Mouse (Mus musculus) neural tube, embryonic 13.5 days (tissue): ENCODE data around the gene Olfr175-ps1. TPM values are rescaled to one million over a fixed set of nuclear protein-coding genes. Genes with fewer than 3 reads are reported as not detected.

Experiments used
- ATAC-seq: fragments of 200-750 bp; cut with Nextera tagmentation; 2 replicates; pipeline ENCODE4 v1.8.0; 2017; ENCODE audit warnings: low read depth, mild to moderate bottlenecking, moderate TSS enrichment, moderate library complexity
- H3K27ac ChIP-seq: fragments of 300-500 bp; sonication (generic); replicated peaks from 2 replicates; pipeline ENCODE4 v1.5.1; 2015; ENCODE audit warnings: moderate library complexity, mild to moderate bottlenecking, inconsistent platforms
- H3K27me3 ChIP-seq: fragments of 300-500 bp; sonication (generic); 2 replicates; pipeline ENCODE4 v1.6.1; 2015; ENCODE audit warnings: mild to moderate bottlenecking, inconsistent platforms
- H3K36me3 ChIP-seq: fragments of 300-500 bp; sonication (generic); 2 replicates; pipeline ENCODE4 v1.6.1; 2015; ENCODE audit warnings: mild to moderate bottlenecking, inconsistent platforms
- H3K4me1 ChIP-seq: fragments of 300-500 bp; sonication (generic); replicated peaks from 2 replicates; pipeline ENCODE4 v1.6.1; 2015; ENCODE audit warnings: inconsistent platforms
- H3K4me2 ChIP-seq: fragments of 300-500 bp; sonication (generic); 2 replicates; pipeline ENCODE4 v1.6.1; 2015; ENCODE audit warnings: inconsistent platforms, mild to moderate bottlenecking, moderate library complexity
- H3K4me3 ChIP-seq: fragments of 300-500 bp; sonication (generic); 2 replicates; pipeline ENCODE4 v1.5.1; 2015; ENCODE audit warnings: mild to moderate bottlenecking, inconsistent platforms
- H3K9ac ChIP-seq: fragments of 300-500 bp; sonication (generic); 2 replicates; pipeline ENCODE4 v1.6.1; 2015; ENCODE audit warnings: moderate library complexity, mild to moderate bottlenecking, inconsistent platforms
- H3K9me3 ChIP-seq: fragments of 300-500 bp; sonication (generic); 2 replicates; pipeline ENCODE4 v1.6.1; 2016; ENCODE audit warnings: inconsistent platforms
- WGBS: fragments of 180-500 bp; shearing (Covaris S2); methylation state at CpG from one replicate; pipeline ENCODE4 v1.1.7; 2015; 5-methylcytosine and 5-hydroxymethylcytosine counted together
- polyA plus RNA-seq: library from polyadenylated mRNA; unstranded; fragments of >200 nt; fragmentation: Nextera tagmentation; extraction: Ambion mirVana; gene quantifications from 2 replicates; pipeline ENCODE4 v1.2.1, GENCODE M21; 2015

Olfr175-ps1 gene
- not detected in 2 replicates for polyA plus RNA-seq

- no peak within 1 kb of the TSS for H3K27ac ChIP-seq
- H3K4me3 ChIP-seq, result no peak within 1 kb of the TSS
- H3K27me3 ChIP-seq, result no peaks in the 10 kb centered on the region
- H3K9me3 ChIP-seq, result no peaks in the 10 kb centered on the region
- H3K36me3 ChIP-seq, result no peaks in the 10 kb centered on the region
- no peak within 1 kb of the TSS for H3K4me2 ChIP-seq
- no peak within 1 kb of the TSS for H3K9ac ChIP-seq
- H3K4me1 ChIP-seq, result no peaks in the 10 kb centered on the region
- WGBS, result 88% methylated on average over 1 of the region's 1 CpGs
- no peak for ATAC-seq
These were observed at the start of gene Olfr175-ps1 for GRCm38 (mm10) chr16:58826732-58827319. Gene Olfr175-ps1, minus strand, starts transcription at chr16:58826782.

- Histone ChIP-seq H3K27me3 (no peaks in the 10 kb centered on the region), H3K27ac (no peak within 1 kb of the TSS), H3K9me3 (no peaks in the 10 kb centered on the region), H3K4me2 (no peak within 1 kb of the TSS), H3K9ac (no peak within 1 kb of the TSS), H3K4me1 (no peaks in the 10 kb centered on the region), H3K36me3 (no peaks in the 10 kb centered on the region), H3K4me3 (no peak within 1 kb of the TSS)
- 61% methylated on average over 1 of the region's 1 CpGs for WGBS
- ATAC-seq, result no peak
These were observed 48.1 kb upstream of the Olfr175-ps1 start, which contains the start of gene Olfr177 for GRCm38 (mm10) chr16:58874668-58875067. Gene Olfr177, minus strand, starts transcription at chr16:58874768.

GRCm38 (mm10) chr16:58861479-58861878 is 34.9 kb upstream of the Olfr175-ps1 start:
- H3K27ac ChIP-seq, result no peak overlapping the region
- no peaks in the 10 kb centered on the region for H3K4me1 ChIP-seq
- no peak overlapping the region for H3K4me2 ChIP-seq
- no peaks in the 10 kb centered on the region for H3K27me3 ChIP-seq
- H3K9me3 ChIP-seq, result no peaks in the 10 kb centered on the region
- no peak overlapping the region for H3K9ac ChIP-seq
- no peak overlapping the region for H3K4me3 ChIP-seq
- ATAC-seq, result no peak
- WGBS, result 84% methylated on average over 1 of the region's 1 CpGs
- H3K36me3 ChIP-seq, result no peaks in the 10 kb centered on the region

GRCm38 (mm10) chr16:58860032-58860737 is 33.6 kb upstream of the Olfr175-ps1 start:
- H3K4me2 ChIP-seq, result no peak overlapping the region
- 90% methylated on average over 2 of the region's 2 CpGs for WGBS
- H3K27me3 ChIP-seq, result no peaks in the 10 kb centered on the region
- H3K9ac ChIP-seq, result no peak overlapping the region
- H3K4me1 ChIP-seq, result no peaks in the 10 kb centered on the region
- no peak overlapping the region for H3K4me3 ChIP-seq
- H3K27ac ChIP-seq, result no peak overlapping the region
- H3K9me3 ChIP-seq, result no peaks in the 10 kb centered on the region
- no peak for ATAC-seq
- H3K36me3 ChIP-seq, result no peaks in the 10 kb centered on the region

GRCm38 (mm10) chr16:58800168-58800567 is 26.4 kb downstream of the Olfr175-ps1 start, which contains the start of gene Olfr173:
Gene Olfr173, minus strand, starts transcription at chr16:58800268.
- 76% methylated on average over 2 of the region's 2 CpGs for WGBS
- Histone ChIP-seq H3K36me3 (no peaks in the 10 kb centered on the region), H3K4me3 (no peak within 1 kb of the TSS), H3K4me2 (no peak within 1 kb of the TSS), H3K27ac (no peak within 1 kb of the TSS), H3K9me3 (no peaks in the 10 kb centered on the region), H3K9ac (no peak within 1 kb of the TSS), H3K4me1 (no peaks in the 10 kb centered on the region), H3K27me3 (no peaks in the 10 kb centered on the region)
- ATAC-seq, result no peak

Other genes starting within 250 kb of the Olfr175-ps1 start
- not detected in 2 replicates for gene Gm813, start 209.8 kb downstream of the Olfr175-ps1 start, polyA plus RNA-seq
- 0.24 TPM in 1 of 2 replicates, not detected in the other for gene E330017A01Rik, start 188.0 kb downstream of the Olfr175-ps1 start, polyA plus RNA-seq
- gene Cpox, start 156.5 kb downstream of the Olfr175-ps1 start, polyA plus RNA-seq, result 15.4 and 15.5 TPM in 2 replicates
- gene Gpr15, start 107.7 kb downstream of the Olfr175-ps1 start, polyA plus RNA-seq, result not detected in 2 replicates
- gene Cldnd1, start 98.9 kb downstream of the Olfr175-ps1 start, polyA plus RNA-seq, result 141 and 155 TPM in 2 replicates
- gene Olfr172, start 63.6 kb downstream of the Olfr175-ps1 start, polyA plus RNA-seq, result not detected in 2 replicates
- gene Olfr173, start 26.5 kb downstream of the Olfr175-ps1 start, polyA plus RNA-seq, result not detected in 2 replicates
- not detected in 2 replicates for gene Olfr177, start 48.0 kb upstream of the Olfr175-ps1 start, polyA plus RNA-seq
- not detected in 2 replicates for gene Olfr178, start 65.3 kb upstream of the Olfr175-ps1 start, polyA plus RNA-seq
- gene Olfr181, start 102.0 kb upstream of the Olfr175-ps1 start, polyA plus RNA-seq, result not detected in 2 replicates
- gene Olfr180, start 102.6 kb upstream of the Olfr175-ps1 start, polyA plus RNA-seq, result not detected in 2 replicates
- not detected in 2 replicates for gene Olfr183, start 168.6 kb upstream of the Olfr175-ps1 start, polyA plus RNA-seq
- not detected in 2 replicates for gene Olfr186, start 203.5 kb upstream of the Olfr175-ps1 start, polyA plus RNA-seq
- gene Olfr187, start 213.0 kb upstream of the Olfr175-ps1 start, polyA plus RNA-seq, result not detected in 2 replicates